Mouse (Mus musculus) mesoderm, embryonic 11.5 days (tissue): ENCODE measurements around the gene B3gnt9.

Experiments used
- DNase-seq: peaks from one replicate; pipeline ENCODE4 v3.0.0-alpha.2; 2012; ENCODE audit warnings: low read depth, low spot score

B3gnt9 gene

GRCm38 (mm10) chr8:105282239-105282638, 27.3 kb upstream of the B3gnt9 start:
- DNase-seq: no peak

- DNase-seq: no peak
Measured at GRCm38 (mm10) chr8:105281821-105282220, 26.9 kb upstream of the B3gnt9 start.

- no peak for DNase-seq
Measured at GRCm38 (mm10) chr8:105280567-105280966, 25.6 kb upstream of the B3gnt9 start.

- DNase-seq: no peak
Measured at GRCm38 (mm10) chr8:105278911-105279334, 24.0 kb upstream of the B3gnt9 start.

GRCm38 (mm10) chr8:105276292-105277120, 21.6 kb upstream of the B3gnt9 start:
- no peak for DNase-seq

GRCm38 (mm10) chr8:105275840-105276239, 20.9 kb upstream of the B3gnt9 start, which contains the start of gene Nol3:
Nol3 (plus strand) TSS chr8:105276140.
- no peak for DNase-seq

- DNase-seq: no peak
Measured at GRCm38 (mm10) chr8:105275387-105275786, 20.4 kb upstream of the B3gnt9 start.

- no peak for DNase-seq
Measured at GRCm38 (mm10) chr8:105270916-105271186, 15.9 kb upstream of the B3gnt9 start.

- no peak for DNase-seq
Measured at GRCm38 (mm10) chr8:105270101-105270915, 15.4 kb upstream of the B3gnt9 start.

GRCm38 (mm10) chr8:105269461-105269947, 14.6 kb upstream of the B3gnt9 start, which contains the start of gene Hsf4:
Hsf4 (plus strand) TSS chr8:105269801.
- no peak for DNase-seq

GRCm38 (mm10) chr8:105269075-105269458, 14.1 kb upstream of the B3gnt9 start:
- DNase-seq: no peak

- DNase-seq: peak; percentile 86
Measured at GRCm38 (mm10) chr8:105268342-105269074, 13.6 kb upstream of the B3gnt9 start.

GRCm38 (mm10) chr8:105266775-105267174, 11.8 kb upstream of the B3gnt9 start:
- DNase-seq: no peak

GRCm38 (mm10) chr8:105265128-105265527, 10.2 kb upstream of the B3gnt9 start:
- DNase-seq: no peak

GRCm38 (mm10) chr8:105264024-105264982, 9.3 kb upstream of the B3gnt9 start, which contains the start of the genes Tradd and Fbxl8:
Tradd (minus strand) TSS chr8:105264609.
Fbxl8 (plus strand) TSS chr8:105264648.
- DNase-seq: no peak

- DNase-seq: no peak
Measured at GRCm38 (mm10) chr8:105263244-105263912, 8.4 kb upstream of the B3gnt9 start.

GRCm38 (mm10) chr8:105261326-105261980, 6.5 kb upstream of the B3gnt9 start:
- no peak for DNase-seq

GRCm38 (mm10) chr8:105260371-105261099, 5.6 kb upstream of the B3gnt9 start:
- DNase-seq: no peak
